Mouse (Mus musculus): Measurements from ENCODE around the gene Frmpd3.

DNA sequence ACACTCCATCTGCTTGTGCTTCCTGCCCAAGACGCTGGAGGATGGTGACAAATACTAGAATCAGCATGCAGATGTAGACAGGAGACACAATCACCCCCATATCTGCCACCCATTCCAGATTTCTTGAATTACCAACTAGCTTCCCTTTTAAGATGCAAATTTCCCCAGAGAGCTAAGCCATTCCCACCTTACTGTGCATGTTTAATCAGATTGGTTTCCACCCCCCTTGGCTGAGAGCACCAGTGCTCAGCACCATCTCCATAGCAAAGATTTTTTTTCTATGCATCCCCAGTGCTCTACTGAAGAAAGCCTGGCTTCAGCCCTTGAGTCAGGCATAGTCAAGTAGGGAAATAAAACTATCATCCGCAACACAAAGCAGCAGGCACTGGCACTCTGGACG, 57.9 kb downstream of the Frmpd3 start:
- TF ChIP-seq CTCF (IDR thresholded peaks at IDR 0.05; ENCODE audit: low read depth) (no peak), EP300 (IDR thresholded peaks at IDR 0.05; ENCODE audit: low read depth) (no peak)

Data from heart, postnatal 0 days (tissue).